Mouse (Mus musculus) erythroblast, embryonic 14.5 days (primary cell): ENCODE results near the gene Myom3.

Source experiments
- GATA1 ChIP-seq: IDR thresholded peaks from 2 replicates; pipeline ENCODE4 v1.6.1; 2012; ENCODE audit warnings: low read length, inconsistent platforms, mixed read lengths
- TAL1 ChIP-seq: IDR thresholded peaks from 3 replicates; pipeline ENCODE4 v1.6.1; 2012; ENCODE audit warnings: low read length, inconsistent platforms, mixed read lengths

DNA sequence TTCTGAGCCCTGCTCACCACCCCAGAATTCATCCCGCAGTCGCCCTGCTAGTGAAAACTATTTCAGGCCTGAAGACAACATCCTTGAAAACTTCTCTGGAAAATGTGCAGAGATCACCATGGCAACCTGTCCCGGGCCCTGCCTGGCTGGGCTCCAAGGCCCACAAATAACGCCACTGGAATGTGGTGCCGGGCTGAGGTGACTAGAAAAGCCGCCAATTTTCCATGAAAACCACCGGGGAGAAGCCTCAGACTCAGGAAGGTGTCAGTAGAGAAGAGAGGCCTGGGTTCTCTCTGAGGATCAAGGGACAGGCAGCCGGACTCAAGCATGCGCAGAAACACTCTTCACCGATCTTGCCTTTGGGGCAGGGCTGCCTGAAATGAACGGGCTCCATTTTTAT is 69.0 kb downstream of the Myom3 start:
- TF ChIP-seq GATA1 = no peak
- TF ChIP-seq TAL1 = no peak
